Mouse (Mus musculus) cortical plate, adult 2 months (tissue): ENCODE results near the gene Car10.

Experiments used
- CTCF ChIP-seq: fragments of 200-500 bp; IDR thresholded peaks from 2 replicates; pipeline ENCODE4 v1.5.1; 2011; ENCODE audit warnings: mild to moderate bottlenecking, control low read depth, low read length; ENCODE audit not compliant: insufficient read depth; ENCODE audit errors: extremely low read depth
- POLR2A ChIP-seq: fragments of 200-500 bp; IDR thresholded peaks from 2 replicates; pipeline ENCODE4 v1.6.1; 2011; ENCODE audit warnings: mild to moderate bottlenecking, low read length, control low read depth; ENCODE audit not compliant: insufficient read depth; ENCODE audit errors: extremely low read depth

- no peak for TF ChIP-seq POLR2A
- no peak for TF ChIP-seq CTCF
Observed at GRCm38 (mm10) chr11:93185477-93185876, 87.6 kb downstream of the Car10 start.
